Mouse (Mus musculus) heart, postnatal 10 days (tissue): ENCODE data around the gene Zcchc24. TPM values are rescaled to one million over a fixed set of nuclear protein-coding genes. Genes with fewer than 3 reads are reported as not detected.

Experiments
- DNase-seq, 2 experiments: peaks; one replicate each; pipeline ENCODE4 v3.0.0; 2021
- intact Hi-C: fragments of 180-260 bp; cut with DNase I; formaldehyde crosslinking; loops from one replicate; pipeline ENCODE4 v1.15.1; 2025
- total RNA-seq, 2 experiments: library from RNA; stranded (reverse); gene quantifications; 2 replicates each; pipeline ENCODE4 v1.2.3; 2021

The Zcchc24 gene
- total RNA-seq, 2 experiments from 2014 or later, result 51.8 to 60.1 TPM

DNA sequence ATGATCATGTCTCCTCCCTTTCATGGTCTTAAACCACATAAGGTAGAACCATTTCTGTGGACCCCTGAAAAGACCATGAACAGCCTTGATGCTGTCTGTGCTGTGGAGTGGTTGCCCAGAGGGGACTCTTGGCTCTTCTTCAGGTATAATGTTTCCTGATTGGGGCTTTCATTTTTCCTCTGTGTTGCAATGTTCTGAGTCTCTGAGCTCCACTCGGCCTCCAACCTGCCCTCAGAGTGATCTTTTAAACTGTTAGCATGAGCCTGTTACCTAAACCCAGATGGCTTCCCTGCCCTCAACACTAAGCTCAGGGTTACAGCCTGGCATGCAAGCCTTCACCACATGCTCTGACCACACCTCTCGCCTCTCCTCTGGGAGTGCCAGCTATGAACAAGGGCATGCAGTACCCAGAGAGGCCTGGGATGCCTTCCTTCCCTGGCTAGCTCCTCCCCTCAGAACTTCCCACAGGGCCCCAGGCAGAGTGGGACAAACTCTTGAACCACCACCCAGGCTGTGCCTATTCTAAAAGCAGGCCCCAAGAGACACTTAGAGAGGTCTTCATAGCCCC lies 18.3 kb downstream of the Zcchc24 start:
- intact Hi-C loops, result no loop called here
- peak; percentile 57 to 70 for DNase-seq

DNA sequence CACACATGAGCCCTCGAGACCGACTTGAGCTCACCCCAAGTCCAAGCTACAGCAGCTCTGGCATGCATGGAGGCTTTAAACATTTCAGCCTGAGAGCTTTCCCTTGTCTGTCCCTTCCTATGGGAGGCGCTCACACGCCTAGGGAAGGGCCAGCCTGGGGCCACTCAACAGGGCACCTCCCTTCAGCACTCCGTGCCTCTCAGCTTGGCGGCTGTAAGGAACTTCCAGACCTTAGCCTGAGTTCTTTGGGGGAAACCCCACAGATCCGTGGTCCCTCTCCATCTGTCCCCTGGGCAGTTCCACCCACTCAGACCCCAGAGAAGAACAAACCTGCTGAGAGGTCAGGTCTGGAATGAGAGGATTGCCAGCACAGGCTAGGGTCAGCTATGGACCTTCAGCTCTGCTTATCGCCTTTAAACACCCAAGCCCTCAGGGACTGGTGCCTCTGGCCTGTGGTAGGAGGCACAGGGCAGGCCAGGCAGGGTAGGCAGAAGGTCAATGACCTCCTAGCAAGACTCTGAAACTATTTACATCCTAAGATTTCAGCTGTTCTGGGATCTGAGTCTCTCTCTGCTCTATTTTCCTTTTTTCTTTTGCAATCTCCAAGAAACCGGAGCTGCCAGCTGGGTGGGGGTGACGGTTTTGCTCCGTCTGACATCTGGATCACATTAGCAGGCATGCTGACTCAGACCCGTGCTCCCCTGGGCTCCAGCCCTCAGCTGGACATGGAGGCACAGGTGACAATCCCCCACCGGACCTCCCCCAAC lies 19.5 kb downstream of the Zcchc24 start:
- intact Hi-C loops, result loop anchor here (2.0 kb wide), 1 partner anchor 55 kb away; the partner anchor contains the start of gene Ppif
- peak; percentile 71 to 74 for DNase-seq

DNA sequence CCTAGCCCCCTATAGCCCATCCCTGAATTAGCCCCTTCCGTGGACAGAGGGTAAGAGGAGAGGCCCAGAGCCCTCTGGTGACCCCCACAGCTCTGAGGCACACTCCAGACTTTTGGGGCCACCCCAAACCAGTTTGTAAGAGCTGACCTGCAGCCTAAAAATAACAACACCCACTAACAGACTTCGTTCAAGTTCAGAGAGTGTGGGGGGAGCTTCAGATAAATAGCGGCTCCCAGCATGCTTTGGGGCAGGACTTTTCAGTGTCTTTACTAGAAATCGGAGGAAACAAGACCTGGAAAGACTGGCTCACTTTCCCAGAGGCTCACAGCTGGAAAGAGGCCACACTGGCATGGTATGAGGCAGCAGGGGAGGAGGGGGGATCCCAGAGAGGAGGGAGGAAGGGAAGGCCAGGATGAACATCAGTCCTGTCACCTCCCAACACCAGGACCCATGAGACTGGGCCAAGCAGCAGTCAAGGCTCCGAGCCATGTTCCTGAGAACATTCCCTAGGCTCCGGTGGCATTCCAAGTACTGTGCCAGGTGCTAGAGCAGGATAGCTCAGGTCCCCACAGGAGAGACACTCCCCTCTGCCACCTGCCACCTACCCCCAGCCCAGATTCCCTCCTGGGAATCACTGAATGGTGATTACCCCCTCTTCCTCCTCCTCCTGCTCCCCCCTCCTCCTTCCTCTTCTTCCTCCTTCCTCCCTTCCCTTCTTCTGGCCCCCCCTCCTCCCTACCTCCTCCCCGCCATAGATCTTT lies 20.7 kb downstream of the Zcchc24 start:
- DNase-seq, result peak in 1 of 2 experiments; percentile 25
- intact Hi-C loops, result loop anchor here (2.0 kb wide), 1 partner anchor 53 kb away; the partner anchor contains the start of gene Ppif

DNA sequence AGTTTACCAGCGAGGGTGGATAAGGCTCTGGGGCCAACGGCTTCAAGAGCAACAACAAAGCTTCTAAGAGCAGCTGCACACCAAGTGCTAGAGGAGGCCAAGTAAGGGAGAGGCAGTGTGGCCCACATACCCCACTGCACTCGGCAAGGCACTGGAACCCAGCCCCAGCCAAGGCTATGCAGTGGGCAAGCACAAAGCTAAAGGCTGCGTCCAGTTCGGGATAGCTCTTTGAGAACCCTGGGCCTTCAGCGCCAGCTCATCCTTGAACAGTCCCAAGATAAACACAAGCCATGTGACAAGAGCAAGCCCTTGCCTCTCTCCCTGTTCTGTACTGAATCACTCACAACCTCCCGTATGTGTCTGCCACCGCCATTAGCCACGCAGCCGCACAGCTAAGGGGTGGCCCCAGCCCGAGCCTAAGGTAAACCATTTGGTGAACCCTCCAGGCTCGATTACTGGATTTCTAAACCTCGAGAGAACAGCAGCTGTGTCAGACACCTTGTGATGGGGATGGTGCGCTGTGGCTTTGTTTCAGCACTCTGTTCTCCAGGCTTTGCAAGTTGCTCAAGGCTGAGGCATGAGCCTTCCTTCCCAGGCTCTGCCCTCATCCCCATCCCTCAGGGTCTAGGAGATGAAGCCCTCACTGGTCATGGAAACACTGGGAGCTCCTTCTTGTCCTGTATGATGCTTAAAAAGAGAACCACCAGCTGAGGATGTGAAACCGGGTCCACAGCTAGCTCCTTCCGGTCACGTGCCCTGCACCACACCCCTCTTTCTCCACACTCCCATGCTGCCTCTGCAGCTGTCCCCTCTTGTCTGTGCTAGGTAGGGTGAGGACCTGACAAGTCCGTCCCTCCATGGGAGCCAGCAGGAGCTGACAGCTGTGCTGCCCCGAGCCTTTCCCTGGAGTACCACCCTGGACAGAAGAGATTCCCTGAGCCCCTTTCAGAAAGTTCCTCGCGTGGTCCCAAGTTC lies 21.6 kb downstream of the Zcchc24 start:
- DNase-seq, result peak in 1 of 2 experiments; percentile 52
- intact Hi-C loops, result no loop called here

DNA sequence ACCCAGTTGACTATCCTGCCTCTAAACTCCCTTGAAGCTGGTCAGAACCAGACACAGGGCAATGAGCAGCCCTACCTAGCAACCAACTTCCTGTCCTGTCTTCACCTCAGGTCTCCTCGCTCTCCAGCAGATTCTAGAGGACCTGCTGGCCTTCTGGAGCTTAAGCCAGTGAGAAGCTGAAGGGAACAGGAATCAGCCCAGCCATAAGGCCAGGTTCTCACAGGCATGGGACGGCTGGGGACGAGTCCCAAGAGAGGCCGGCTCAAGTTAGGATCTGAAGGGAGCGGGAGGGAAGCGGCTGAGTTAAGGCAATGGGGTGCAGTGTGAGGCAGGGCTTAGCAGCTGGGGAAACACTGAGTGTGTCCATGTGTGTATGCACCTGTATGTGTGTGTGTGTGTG lies 22.5 kb downstream of the Zcchc24 start:
- peak in 1 of 2 experiments; percentile 34 for DNase-seq
- intact Hi-C loops, result no loop called here

DNA sequence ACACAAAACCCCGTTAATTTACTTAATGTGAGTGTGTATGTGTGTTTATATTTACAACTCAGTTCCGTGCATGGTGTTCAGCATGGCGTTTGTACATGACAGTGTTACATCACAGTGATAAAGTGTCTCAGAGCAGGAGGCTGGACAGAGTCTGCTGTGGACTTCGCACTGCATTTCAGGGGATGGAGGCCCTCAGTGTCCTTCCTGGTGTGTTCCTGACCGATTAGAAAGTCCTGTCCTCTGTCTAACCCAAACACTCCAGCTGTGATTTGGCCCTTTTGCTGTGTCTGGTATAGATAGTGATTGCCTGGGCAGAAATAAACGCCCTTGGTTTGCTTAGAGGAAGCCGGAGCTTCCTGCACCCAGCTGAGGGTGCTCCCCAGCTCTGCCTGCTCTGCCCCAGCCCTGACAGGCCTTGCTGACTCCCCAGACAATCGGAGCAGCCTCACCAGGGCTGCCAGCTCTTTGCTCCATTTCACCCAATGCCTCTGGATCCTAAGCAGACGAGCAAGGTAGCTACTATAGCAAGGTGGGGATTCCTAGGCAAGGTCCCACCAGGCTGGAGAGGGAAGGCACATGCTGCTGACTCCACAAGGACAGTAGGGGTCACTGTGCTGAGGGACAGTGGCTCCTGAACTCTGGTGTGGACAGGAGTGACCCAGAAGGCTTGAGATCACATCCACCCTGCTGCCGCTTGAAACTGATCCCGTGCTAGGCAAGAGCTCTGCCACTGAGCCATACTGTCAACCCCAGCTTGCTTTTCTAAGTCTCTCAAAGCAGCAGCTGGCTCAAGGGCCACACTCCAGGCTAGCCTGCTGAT lies 23.3 kb downstream of the Zcchc24 start:
- DNase-seq, result peak; percentile 45 to 51
- intact Hi-C loops, result no loop called here

DNA sequence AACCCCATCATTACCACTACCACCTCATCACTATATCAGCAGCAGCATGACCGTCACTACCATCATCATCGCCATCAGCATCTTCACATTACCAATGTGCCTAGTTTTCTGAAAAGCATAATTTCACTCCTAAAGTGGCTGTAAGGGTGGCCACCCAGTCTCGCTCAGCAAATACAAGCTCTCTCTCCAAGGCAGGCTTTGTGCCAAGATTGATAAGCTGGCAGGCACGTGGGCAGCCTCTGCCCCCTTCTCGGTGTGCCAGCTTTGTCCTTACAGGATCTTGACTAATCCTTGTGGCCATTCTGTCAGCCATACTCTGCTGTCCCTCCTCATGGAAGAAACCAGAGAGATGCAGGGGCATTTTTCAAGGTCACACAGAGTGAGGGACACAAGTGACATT lies 25.9 kb downstream of the Zcchc24 start:
- DNase-seq, result peak; percentile 61 to 64
- intact Hi-C loops, result no loop called here

DNA sequence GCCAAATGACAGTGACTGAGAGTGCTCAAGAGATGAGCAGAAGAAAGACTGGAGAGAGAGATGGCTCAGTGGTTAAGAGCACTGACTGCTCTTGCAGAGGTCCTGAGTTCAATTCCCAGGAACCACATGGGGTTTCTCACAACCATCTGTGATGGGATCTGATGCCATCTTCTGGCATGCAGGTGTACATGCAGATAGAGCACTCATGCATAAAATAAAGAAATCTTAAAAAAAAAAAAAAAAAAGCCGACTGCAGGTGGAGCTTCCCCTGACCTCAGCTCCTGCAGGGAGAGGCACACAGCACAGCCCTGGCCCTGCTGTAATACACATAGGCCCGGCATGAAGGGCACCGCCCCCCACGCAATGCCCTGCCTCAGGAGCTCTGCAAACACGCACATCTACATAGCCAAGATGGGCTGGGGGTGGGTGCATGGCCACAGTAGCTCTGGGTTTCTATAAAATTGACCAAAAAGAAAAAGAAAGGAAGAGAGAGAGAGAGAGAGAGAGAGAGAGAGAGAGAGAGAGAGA lies 26.9 kb downstream of the Zcchc24 start:
- no peak for DNase-seq
- intact Hi-C loops, result no loop called here

DNA sequence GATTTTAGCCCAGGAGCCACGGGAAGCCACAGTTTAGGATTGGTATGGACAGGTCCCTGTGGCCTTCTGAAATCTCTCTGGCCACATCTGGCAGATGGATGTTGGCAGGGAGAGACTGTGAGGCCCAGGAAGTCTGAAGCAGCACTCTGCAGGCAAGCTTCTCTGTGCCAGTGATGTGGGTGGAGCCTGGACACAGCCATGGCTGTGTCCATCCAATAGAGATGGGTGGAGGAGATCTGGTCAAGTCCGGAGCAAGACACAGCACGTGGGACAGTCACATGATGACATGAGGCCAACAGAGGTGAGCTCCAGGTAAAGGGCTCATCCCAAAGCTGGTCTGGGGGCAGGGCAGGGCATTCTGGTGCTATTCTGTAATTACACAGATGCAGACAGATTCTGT lies 27.6 kb downstream of the Zcchc24 start:
- intact Hi-C loops, result no loop called here
- DNase-seq, result no peak

DNA sequence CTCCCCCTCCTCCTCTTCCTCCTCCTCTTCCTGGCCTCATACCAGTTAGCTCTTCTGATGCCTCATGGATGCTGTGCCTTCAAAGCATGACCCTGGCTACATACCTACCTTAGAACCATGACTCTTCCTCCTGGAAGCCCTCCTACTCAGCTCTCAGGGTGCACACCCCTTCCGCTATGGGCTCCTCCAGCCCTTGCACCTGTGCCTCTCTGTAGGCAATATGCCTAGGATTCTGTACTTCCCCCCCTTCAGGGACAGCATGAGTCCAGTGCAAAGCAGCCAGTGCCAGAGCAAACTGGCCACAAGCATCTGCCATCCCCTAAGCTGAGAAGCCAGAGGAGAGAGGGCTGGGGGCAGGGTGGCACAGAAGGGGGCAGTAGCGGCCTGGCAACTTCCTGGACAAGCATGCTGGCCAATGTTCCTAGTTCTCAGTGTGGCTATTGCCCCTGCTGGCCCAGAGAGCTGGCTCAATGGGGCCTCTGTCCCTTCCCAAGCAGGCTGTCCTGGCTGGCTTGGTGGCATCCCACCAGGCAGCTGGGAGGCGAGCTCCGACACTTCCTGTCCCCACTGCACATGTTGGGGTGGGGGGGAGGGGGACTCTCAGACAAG lies 28.8 kb downstream of the Zcchc24 start:
- intact Hi-C loops, result no loop called here

DNA sequence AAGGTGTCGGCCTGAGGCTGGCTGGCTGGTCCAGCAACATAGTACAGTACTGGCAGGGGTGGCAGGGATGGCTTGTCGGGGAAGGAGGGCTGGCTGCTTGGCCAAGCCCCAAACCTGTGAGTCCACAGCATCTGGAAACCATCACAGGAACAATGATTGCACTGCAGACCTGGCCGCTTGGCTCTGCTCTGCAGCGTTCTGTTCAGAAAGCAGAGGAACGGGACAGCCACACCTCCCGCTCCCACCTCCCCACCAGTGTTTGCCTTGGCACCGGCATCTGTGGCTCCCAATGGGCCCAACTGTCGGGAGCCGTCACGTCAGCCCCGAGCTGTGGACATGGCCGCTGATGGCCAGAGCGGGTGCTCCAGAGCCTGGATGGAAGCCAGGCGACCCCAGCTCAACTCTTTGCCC lies 30.2 kb downstream of the Zcchc24 start:
- intact Hi-C loops, result no loop called here

More for the DNA sequence above, 28.8 kb downstream of the Zcchc24 start:
- no peak for DNase-seq

DNA sequence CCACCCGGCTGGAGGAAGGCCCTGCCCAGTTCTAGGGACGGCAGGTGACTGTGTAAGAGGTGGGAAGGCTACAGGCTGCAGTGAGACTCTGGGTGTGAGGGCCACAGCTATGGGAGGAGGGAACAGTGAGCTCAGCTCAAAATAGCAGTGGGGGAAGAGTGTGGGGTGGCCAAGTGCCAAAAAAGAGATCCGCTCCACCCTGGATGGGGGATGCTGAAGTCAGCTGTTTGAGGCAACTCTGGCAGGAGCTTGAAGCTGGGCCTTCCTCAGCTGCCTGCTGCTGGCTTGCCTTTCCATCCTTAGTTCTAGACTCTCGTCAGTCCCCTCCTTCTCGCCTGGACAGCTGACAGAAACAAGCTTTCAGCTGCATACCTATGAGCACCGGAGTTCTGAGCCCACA lies 32.2 kb downstream of the Zcchc24 start:
- intact Hi-C loops, result no loop called here
- peak; percentile 88 to 93 for DNase-seq

More for the DNA sequence above, 30.2 kb downstream of the Zcchc24 start:
- peak; percentile 83 to 86 for DNase-seq

DNA sequence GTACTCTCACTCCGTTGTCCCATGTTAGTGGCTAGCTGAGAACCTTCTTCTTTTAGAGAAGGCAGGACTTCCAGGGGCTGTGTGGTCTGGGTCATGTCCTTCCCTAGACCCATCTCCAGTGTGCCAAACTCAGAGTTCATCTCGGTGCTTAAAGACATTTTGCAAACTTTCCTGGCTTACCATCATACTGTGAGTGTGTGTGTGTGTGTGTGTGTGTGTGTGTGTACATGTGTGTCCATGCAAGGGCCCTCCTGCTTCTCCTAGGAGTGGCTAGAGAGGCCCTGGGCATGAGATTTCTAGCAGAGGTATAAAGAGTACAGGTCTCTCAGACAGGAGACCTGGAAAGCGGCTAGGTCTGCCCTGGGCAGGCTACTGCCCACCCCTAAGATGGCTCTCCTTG lies 32.7 kb downstream of the Zcchc24 start:
- intact Hi-C loops, result no loop called here
- no peak for DNase-seq

DNA sequence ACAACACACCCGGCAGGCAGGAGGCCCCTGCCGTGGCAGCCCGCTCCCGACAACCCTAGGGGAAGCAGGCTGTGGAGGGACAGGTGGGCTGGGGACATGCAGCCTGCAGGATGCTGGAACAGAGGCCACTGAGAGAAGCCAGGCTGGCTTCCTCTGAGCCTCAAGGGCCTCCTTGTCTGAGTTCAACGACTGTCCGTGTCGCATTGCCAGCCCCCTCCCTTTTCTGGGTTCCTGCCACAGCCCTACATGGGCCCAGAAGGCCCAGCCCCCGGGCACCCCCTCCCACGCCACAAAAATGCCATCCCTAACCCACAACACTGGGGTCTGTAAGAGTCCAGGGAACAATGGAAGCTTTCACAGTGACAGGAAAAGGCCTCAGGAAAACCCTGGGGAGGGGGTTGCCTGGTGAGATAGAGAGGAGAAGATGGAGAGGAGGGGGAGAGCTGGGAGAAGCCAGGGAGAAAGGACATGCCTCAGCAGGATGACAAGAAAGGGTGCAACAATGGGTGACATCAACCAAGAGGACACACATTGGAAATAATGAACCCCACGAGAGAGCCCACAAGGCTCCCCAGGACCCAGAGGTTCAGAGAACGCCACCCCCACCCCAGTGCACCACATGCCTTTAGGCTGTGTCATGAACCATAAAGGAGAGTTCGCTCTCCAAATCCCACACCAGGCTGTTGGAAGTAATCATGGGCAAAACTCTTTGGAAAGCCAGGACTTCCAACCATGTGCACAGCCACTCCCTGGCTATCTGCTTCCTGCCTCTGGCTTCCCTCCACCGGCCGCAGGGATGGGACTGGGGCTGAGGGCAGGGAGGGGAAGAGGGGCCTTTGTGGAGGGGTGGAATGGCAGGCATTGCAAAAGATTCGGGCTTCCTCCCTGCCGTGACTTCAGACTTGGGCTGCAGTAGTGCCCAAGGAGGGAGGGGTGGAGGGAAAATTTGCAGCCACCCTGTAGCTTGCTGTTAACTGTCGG lies 33.8 kb downstream of the Zcchc24 start:
- intact Hi-C loops, result no loop called here
- DNase-seq, result peak; percentile 81 to 82

DNA sequence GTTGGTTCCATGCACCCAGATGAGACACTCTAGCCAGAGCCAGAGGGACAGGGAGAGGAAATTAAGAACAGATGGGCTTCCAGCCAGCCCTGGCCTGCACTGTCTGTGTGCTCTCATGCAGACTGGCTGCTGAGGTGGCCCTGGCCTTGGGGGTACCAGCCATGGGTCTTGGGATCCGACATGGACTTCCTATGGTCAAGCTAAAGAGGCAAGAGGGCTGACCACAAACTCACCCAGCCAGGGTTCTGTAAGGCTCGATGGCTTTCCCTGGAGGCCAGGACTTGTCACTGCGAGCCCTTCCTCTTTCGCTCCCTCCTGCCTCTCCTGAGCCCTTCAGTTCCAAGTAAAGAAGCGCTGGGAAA lies 41.7 kb downstream of the Zcchc24 start:
- DNase-seq, result peak in 1 of 2 experiments; percentile 36
- intact Hi-C loops, result loop anchor here (5.0 kb wide), 1 partner anchor 75 kb away; no protein-coding TSS in a partner anchor

DNA sequence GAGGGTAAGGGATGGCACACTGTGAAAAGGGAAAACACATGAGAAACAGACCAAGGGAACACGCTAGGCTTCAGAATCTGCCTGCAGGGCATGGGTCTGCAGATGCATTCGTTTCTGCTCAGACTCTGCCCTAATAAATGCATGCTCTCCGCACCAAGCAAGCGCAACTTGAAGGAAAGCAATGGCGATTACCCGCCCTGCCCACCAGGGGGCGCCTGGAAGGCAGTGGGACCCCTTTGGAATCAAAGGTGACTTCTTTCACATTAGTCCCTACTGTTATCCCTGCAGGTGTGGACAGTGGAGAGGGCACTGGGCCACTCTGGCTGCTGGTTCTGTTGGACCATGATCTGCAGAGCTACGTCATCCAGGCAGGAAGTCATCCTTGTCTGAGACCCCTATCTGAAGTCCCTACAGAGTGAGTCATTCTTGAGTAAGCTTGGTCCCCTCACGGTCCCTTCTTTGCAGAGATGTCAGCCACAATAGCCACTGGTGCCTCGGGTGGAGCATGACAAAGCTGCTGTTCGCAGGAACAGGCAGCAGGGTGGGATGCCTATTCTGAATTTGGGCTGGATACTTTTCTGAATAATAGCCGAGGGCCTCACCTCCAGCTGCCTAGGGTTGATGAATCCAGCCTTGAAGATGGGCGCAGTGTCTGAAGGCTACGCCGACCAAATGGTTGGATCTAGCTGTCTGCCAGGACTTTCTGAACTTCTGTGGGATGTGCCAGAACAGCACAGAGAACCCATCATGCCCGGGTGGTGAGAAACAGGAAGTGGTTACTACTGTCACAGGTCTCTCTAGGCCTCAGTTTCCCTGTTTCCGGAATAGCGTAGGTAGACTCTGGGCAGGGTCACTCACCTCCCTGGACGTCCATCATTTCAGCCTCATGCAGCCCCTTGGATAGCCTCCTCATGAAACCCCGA lies 42.4 kb downstream of the Zcchc24 start:
- intact Hi-C loops, result loop anchor here (5.0 kb wide), 1 partner anchor 76 kb away; no protein-coding TSS in a partner anchor
- peak; percentile 72 to 81 for DNase-seq
